Mouse (Mus musculus) forebrain, embryonic 10.5 days (tissue): ENCODE results near the gene Cish. TPM values are rescaled to one million over a fixed set of nuclear protein-coding genes. Genes with fewer than 3 reads are reported as not detected.

Source experiments
- DNase-seq: peaks from one replicate; pipeline ENCODE4 v3.0.0-alpha.2; 2017; ENCODE audit warnings: low spot score; ENCODE audit errors: extremely low spot score
- H3K27ac ChIP-seq: fragments of 300-500 bp; sonication (generic); 2 replicates; pipeline ENCODE4 v1.5.1; 2016; ENCODE audit warnings: mild to moderate bottlenecking
- H3K27me3 ChIP-seq: fragments of 300-500 bp; sonication (generic); 2 replicates; pipeline ENCODE4 v1.6.1; 2016; ENCODE audit warnings: mild to moderate bottlenecking; ENCODE audit not compliant: poor library complexity, severe bottlenecking
- H3K36me3 ChIP-seq: fragments of 300-500 bp; sonication (generic); replicated peaks from 2 replicates; pipeline ENCODE4 v1.6.1; 2016; ENCODE audit warnings: mild to moderate bottlenecking, moderate library complexity
- H3K4me1 ChIP-seq: fragments of 300-500 bp; sonication (generic); 2 replicates; pipeline ENCODE4 v1.6.1; 2016
- H3K4me3 ChIP-seq: fragments of 300-500 bp; sonication (generic); 2 replicates; pipeline ENCODE4 v1.5.1; 2016; ENCODE audit warnings: mild to moderate bottlenecking, moderate library complexity
- H3K9me3 ChIP-seq: fragments of 300-500 bp; sonication (generic); 2 replicates; pipeline ENCODE4 v1.6.1; 2016; ENCODE audit warnings: mild to moderate bottlenecking, moderate library complexity
- WGBS: fragments of 180-500 bp; shearing (Covaris S2); methylation state at CpG from one replicate; pipeline ENCODE4 v1.1.7; 2016; 5-methylcytosine and 5-hydroxymethylcytosine counted together
- polyA plus RNA-seq: library from polyadenylated mRNA; unstranded; fragments of >200 nt; fragmentation: Nextera tagmentation; extraction: Ambion mirVana; gene quantifications from 2 replicates; pipeline ENCODE4 v1.2.1, GENCODE M21; 2016

Cish gene
- polyA plus RNA-seq, 1 experiment from 2014 or later, result 7.6 TPM

DNA sequence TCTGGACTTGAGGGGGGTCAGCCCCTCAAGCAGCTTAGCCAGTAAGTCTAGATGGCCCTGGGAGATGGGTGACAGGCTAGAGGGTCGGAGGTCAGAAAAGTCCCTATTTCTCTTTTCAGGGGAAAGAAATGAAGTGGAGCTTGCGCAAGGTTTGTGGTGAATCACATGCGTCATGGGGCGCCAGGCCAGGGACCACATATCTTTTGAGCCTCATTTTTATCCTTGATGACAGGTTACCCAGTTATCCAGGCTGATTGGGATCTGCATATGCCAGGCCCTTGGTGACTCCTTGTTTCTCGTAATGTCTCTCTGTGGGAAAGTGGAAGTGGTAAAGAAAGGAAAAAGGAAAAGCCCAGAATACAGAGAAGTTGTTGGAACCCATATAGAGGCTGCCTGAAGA is 31.9 kb upstream of the Cish start:
- Histone ChIP-seq H3K9me3 (no peaks in the 10 kb centered on the region), H3K27me3 (no peaks in the 10 kb centered on the region), H3K4me1 (0 out of 2 replicates have a peak, but pooled peaks cover 4% of the 10 kb centered on the region), H3K36me3 (no peaks in the 10 kb centered on the region), H3K27ac (no peak overlapping the region), H3K4me3 (no peak overlapping the region)
- DNase-seq, result no peak
- 93% methylated on average over 5 of the region's 5 CpGs for WGBS

DNA sequence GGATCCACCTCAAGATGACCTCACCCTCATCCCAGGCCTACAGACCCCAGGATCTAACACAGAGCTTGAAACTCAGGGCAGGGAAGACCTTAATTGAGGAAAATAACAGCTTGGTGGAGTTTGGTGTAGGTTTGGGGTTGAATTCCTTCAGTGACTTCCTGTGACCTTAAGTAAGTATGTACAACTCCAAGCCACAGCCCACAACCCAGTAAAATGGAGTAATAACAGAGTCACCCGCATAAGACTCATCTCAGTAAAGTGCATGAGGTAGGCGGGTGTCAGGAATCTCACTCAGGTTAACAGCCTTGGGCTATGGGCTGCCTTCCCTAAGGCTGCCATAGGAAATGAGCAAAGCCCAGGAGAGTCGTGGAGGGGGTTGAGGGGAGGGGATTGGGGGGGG is 31.1 kb upstream of the Cish start:
- no peak overlapping the region for H3K4me3 ChIP-seq
- 74% methylated on average over 3 of the region's 3 CpGs for WGBS
- H3K4me1 ChIP-seq, result 0 out of 2 replicates have a peak, but pooled peaks cover 4% of the 10 kb centered on the region

GRCm38 (mm10) chr9:107267028-107267427 is 28.8 kb upstream of the Cish start:
- 93% methylated on average over 1 of the region's 1 CpGs for WGBS
- Histone ChIP-seq H3K4me1 (0 out of 2 replicates have a peak, but pooled peaks cover 4% of the 10 kb centered on the region), H3K27ac (no peak overlapping the region), H3K27me3 (no peaks in the 10 kb centered on the region), H3K4me3 (no peak overlapping the region), H3K9me3 (no peaks in the 10 kb centered on the region), H3K36me3 (no peaks in the 10 kb centered on the region)
- no peak for DNase-seq

More for the DNA sequence above, 31.1 kb upstream of the Cish start:
- H3K36me3 ChIP-seq, result no peaks in the 10 kb centered on the region
- H3K27ac ChIP-seq, result no peak overlapping the region
- H3K9me3 ChIP-seq, result no peaks in the 10 kb centered on the region
- DNase-seq, result no peak
- H3K27me3 ChIP-seq, result no peaks in the 10 kb centered on the region

DNA sequence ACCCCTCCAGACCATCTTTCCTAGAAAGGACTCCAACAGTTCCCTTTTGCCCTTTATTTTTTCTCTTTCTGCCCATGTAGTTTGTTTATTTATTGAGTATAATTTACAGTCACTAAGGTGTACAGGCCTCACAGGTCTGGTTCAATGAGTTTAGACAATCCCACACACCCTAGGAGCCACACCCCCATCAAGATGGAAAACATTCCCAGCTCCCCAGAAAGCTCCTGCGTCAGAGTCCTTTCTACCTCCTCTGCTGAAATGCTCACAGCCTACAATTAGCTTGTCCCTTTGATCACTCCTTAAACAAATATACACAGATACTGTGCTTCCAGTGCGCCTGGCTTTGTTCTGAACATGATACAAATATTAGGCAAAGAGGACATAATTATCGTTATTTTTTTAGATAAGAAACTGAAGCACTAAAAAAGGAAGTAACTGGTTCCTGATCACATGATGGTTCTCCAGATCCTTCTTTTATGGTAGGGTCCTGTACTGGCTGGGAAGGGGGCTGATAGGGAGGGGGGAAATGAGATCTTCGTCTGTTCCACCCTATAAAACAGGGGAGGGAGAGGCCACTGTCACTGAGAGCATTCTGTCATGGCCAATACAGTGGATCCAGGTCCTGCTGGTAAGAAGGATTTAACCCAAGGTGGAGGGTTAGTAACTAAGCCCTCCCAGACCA is 28.0 kb upstream of the Cish start:
- Histone ChIP-seq H3K4me1 (0 out of 2 replicates have a peak, but pooled peaks cover 4% of the 10 kb centered on the region), H3K9me3 (no peaks in the 10 kb centered on the region), H3K4me3 (no peak overlapping the region), H3K27me3 (no peaks in the 10 kb centered on the region), H3K27ac (no peak overlapping the region), H3K36me3 (no peaks in the 10 kb centered on the region)
- DNase-seq, result no peak
- 73% methylated on average over 4 of the region's 4 CpGs for WGBS

GRCm38 (mm10) chr9:107269772-107270171 is 26.1 kb upstream of the Cish start:
- Histone ChIP-seq H3K4me3 (no peak overlapping the region), H3K9me3 (no peaks in the 10 kb centered on the region), H3K27ac (no peak overlapping the region), H3K4me1 (no peaks in the 10 kb centered on the region), H3K27me3 (no peaks in the 10 kb centered on the region), H3K36me3 (no peaks in the 10 kb centered on the region)
- DNase-seq, result no peak
- 84% methylated on average over 1 of the region's 1 CpGs for WGBS

- Histone ChIP-seq H3K4me1 (no peaks in the 10 kb centered on the region), H3K4me3 (no peak overlapping the region), H3K36me3 (no peaks in the 10 kb centered on the region), H3K27ac (no peak overlapping the region), H3K27me3 (no peaks in the 10 kb centered on the region), H3K9me3 (no peaks in the 10 kb centered on the region)
- DNase-seq, result no peak
- WGBS, result 79% methylated on average over 7 of the region's 7 CpGs
Observed at GRCm38 (mm10) chr9:107271177-107271938, 24.5 kb upstream of the Cish start.

DNA sequence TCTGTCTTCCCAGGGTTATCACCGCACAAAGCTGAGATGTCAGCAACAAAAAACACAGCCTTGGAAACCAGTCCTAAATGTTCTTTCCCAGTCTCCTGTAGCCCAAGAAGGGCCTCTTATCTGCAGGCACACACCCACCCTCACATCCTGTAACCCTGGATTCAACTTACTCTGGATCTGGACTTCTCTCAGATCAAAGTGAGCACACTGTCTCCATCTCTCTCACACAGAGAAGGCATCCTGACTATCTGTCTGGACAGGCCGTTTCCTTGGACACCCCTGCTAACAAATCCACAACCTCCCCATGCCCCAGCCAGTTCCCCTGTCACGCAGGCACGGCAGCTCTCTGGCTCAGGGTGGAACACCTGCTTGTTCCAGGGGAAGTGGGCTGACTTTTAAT is 23.5 kb upstream of the Cish start:
- 75% methylated on average over 4 of the region's 4 CpGs for WGBS
- Histone ChIP-seq H3K27me3 (no peaks in the 10 kb centered on the region), H3K36me3 (no peaks in the 10 kb centered on the region), H3K4me1 (no peaks in the 10 kb centered on the region), H3K9me3 (no peaks in the 10 kb centered on the region), H3K27ac (no peak overlapping the region), H3K4me3 (no peak overlapping the region)
- no peak for DNase-seq

- DNase-seq, result no peak
- H3K27me3 ChIP-seq, result no peaks in the 10 kb centered on the region
- no peak overlapping the region for H3K4me3 ChIP-seq
- H3K9me3 ChIP-seq, result no peaks in the 10 kb centered on the region
- WGBS, result 84% methylated on average over 10 of the region's 10 CpGs
- no peak overlapping the region for H3K27ac ChIP-seq
- H3K36me3 ChIP-seq, result no peaks in the 10 kb centered on the region
- peaks cover 2% of the 10 kb centered on the region; the same call in 1 of the 2 replicates for H3K4me1 ChIP-seq
Observed at GRCm38 (mm10) chr9:107273184-107273583, 22.6 kb upstream of the Cish start.

GRCm38 (mm10) chr9:107274751-107275150 is 21.1 kb upstream of the Cish start:
- Histone ChIP-seq H3K27me3 (peaks cover 11% of the 10 kb centered on the region), H3K36me3 (no peaks in the 10 kb centered on the region), H3K4me3 (no peak overlapping the region), H3K27ac (no peak overlapping the region), H3K9me3 (no peaks in the 10 kb centered on the region), H3K4me1 (peaks cover 17% of the 10 kb centered on the region)
- no peak for DNase-seq
- 86% methylated on average over 6 of the region's 6 CpGs for WGBS

DNA sequence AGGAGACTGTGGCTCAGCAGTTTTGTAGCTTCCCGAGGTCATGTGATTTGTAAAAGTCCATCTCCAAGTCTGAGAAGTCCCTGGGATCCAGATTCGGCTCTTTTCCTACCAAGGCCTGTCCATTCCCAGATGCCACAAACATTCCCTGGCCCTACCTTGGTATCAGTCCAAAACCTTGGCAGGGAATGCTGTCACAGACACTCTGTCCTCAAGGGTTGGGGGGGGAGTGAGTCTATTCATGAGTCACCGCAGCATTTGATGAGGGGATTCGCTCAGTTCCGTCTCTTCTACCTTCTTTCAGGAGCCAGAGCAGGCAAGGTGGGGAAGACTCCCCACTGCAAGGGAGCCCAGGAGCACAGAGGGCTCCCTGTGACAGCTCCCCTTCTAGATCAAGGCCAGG is 20.1 kb upstream of the Cish start:
- no peak overlapping the region for H3K27ac ChIP-seq
- no peaks in the 10 kb centered on the region for H3K36me3 ChIP-seq
- H3K4me1 ChIP-seq, result peaks cover 26% of the 10 kb centered on the region
- no peak for DNase-seq
- H3K27me3 ChIP-seq, result peaks cover 20% of the 10 kb centered on the region
- no peak overlapping the region for H3K4me3 ChIP-seq
- 85% methylated on average over 5 of the region's 5 CpGs for WGBS
- no peaks in the 10 kb centered on the region for H3K9me3 ChIP-seq

DNA sequence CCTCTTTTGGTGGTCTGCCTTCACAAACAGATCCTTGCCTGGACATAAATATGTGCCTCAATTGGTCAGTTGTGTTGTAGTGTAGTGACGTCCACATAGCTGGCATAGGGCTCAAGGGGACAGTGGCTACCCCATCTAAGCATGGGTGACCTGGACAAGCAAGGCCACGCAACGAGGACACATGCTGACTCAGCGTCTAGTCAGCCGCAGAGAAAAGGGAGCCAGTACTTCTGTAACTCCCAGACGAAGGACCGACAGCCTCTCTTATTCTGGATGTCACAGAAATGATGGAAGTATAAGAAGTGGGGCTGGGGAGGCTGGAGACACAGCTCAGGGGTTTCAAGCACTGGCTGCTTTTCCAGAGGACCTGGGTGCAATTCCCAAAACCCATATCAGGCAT is 18.2 kb upstream of the Cish start:
- Histone ChIP-seq H3K27ac (no peak overlapping the region), H3K9me3 (no peaks in the 10 kb centered on the region), H3K4me1 (peaks cover 28% of the 10 kb centered on the region), H3K27me3 (peaks cover 22% of the 10 kb centered on the region), H3K36me3 (no peaks in the 10 kb centered on the region), H3K4me3 (no peak overlapping the region)
- no peak for DNase-seq
- WGBS, result 89% methylated on average over 7 of the region's 7 CpGs

- no peak overlapping the region for H3K27ac ChIP-seq
- H3K27me3 ChIP-seq, result peaks cover 22% of the 10 kb centered on the region
- H3K36me3 ChIP-seq, result no peaks in the 10 kb centered on the region
- no peak overlapping the region for H3K4me3 ChIP-seq
- H3K9me3 ChIP-seq, result no peaks in the 10 kb centered on the region
- 43% methylated on average over 4 of the region's 4 CpGs for WGBS
- peaks cover 28% of the 10 kb centered on the region for H3K4me1 ChIP-seq
- DNase-seq, result no peak
Observed at GRCm38 (mm10) chr9:107278126-107278525, 17.7 kb upstream of the Cish start.
